Mouse (Mus musculus) kidney, adult 9 months (tissue): ENCODE results near the gene Rpl12.

ENCODE experiments used
- DNase-seq: peaks from one replicate; pipeline ENCODE4 v3.0.0; 2022

The Rpl12 gene

GRCm38 (mm10) chr2:32947454-32947853 lies 13.9 kb upstream of the Rpl12 start:
- DNase-seq = no peak

GRCm38 (mm10) chr2:32954581-32954980 lies 6.8 kb upstream of the Rpl12 start:
- DNase-seq = no peak

- DNase-seq = peak; percentile 37
Measured at GRCm38 (mm10) chr2:32957344-32957743, 4.0 kb upstream of the Rpl12 start.

GRCm38 (mm10) chr2:32960273-32960672 lies 1.1 kb upstream of the Rpl12 start:
- no peak for DNase-seq

- DNase-seq = peak; percentile 35
Measured at GRCm38 (mm10) chr2:32962062-32962874, 909 bp downstream of the Rpl12 start.

DNA sequence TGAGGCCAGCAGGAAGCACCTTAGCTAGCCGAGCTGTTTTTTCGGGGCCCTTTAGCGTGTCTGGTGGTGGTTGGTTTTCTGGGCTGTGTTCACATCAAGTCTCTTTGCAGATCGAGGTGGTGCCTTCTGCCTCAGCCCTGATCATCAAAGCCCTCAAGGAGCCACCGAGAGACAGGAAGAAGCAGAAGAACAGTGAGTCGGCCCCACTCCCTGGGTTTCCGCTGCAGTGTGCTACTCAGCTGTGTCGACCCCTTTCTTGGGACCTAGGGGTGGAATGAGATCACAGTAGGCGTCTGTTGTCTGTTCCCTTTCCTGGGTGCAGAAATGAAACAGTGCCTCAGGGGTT lies 1.5 kb downstream of the Rpl12 start:
- DNase-seq = no peak

- no peak for DNase-seq
Measured at GRCm38 (mm10) chr2:32963544-32963943, 2.2 kb downstream of the Rpl12 start.

DNA sequence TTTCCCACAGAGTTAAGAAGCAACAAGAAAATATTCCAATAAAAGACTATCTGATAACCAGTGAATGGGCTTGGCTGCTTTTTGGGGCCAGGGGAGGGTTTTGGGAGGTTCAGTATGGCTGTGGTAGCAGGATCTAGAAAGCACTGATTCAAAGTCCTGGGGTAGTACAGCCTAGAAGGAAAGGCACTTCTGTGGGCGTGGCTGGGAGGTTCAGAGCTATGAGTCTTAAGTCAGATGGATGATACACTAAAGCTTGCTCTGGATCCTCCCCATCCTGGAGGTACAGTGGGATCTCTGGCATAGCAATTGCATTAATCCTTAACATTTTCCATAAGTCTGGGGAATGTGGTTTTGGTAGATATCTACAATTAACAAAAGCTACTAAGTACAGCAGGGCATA lies 2.6 kb downstream of the Rpl12 start:
- no peak for DNase-seq

DNA sequence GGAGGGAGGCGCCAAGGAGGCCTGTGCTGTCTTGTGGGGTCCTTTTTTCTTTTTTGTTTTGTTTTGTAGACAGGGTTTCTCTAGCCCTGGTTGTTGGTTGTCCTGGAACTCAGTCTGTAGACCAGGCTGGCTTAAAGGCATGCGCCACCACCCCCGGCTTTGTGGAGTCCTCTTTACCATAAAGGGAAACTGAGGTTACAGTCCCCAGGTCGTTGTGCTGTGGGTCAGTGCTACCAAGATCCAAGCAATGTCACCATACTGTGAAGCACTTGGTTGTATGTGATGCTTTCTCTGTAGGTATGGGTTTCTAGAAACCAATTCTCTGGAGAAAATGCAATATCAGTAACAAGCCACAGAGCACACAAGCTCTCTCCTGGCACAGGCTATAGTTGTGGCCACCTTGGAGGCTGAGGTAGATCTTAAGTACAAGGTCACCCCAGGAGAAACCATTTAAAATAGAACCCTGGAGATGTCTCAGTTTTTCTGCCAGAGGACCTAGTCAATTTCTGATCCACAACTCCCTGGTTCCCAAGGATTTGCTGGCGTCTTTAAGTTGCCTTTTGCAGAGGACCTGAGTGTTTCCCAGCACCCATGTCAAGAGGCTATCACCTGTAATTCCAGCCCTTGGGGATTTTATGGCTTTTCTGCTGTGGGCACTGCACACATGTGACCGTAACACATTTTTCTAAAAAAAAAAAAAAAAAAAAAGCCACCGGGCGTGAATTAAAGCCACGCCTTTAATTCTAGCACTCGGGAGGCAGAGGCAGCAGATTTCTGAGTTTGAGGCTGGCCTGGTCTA lies 3.5 kb downstream of the Rpl12 start:
- no peak for DNase-seq

- DNase-seq = no peak
Measured at GRCm38 (mm10) chr2:32965511-32966183, 4.3 kb downstream of the Rpl12 start.

DNA sequence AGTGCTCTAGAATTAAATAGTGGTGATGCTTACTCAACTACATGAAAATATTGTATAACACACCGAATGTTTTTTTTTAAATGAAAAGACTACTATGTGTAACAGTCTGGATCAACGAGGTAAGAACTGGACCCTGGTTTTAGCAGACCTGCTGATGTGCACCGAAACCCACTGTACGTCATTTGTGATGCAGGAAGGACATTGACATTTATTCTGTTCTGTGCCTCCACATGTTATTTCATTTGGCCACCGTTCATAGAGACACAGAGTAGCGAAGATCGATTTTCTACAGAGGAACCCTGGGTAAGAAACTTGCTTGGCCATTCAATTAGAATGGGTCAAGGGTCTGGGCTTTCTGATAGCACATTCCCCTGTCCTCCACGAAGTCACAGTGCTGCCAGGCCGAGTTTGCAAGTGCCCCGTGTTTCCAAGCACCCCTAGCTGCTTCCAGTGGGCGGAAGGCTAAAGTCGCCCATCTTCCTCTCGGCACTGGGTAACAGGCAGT lies 4.9 kb downstream of the Rpl12 start:
- no peak for DNase-seq

GRCm38 (mm10) chr2:32966689-32967631 lies 5.6 kb downstream of the Rpl12 start:
- peak; percentile 91 for DNase-seq

DNA sequence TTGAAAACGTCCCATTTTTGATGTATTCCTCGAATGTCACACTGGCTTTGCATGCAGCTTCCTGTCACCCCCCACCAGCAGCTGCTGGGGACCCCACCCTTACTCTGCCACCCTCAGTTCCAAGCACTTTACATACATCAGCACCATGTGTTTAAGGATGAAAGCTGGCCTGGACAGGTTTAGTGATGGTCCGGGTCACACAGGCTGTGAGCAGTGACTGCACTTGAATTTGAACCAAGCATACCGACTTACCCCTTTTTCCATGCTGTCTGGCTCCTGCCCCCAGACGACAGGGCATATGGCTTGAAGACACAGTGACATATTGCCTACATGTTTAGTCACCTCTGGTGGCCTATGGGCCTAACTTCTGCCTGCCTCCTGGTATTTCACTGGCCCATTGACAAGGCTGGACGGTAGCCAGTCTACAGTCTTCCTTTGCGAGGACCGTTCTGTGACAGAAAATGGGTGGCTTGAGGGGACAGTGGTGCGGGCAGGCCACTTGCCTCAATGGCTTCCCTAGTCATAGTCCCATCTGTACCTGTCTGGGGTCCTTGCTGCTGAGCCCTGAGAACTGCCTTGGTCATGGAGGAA lies 6.8 kb downstream of the Rpl12 start:
- DNase-seq = no peak

- no peak for DNase-seq
Measured at GRCm38 (mm10) chr2:32969326-32969725, 8.0 kb downstream of the Rpl12 start.

- no peak for DNase-seq
Measured at GRCm38 (mm10) chr2:32971235-32971634, 9.9 kb downstream of the Rpl12 start.

DNA sequence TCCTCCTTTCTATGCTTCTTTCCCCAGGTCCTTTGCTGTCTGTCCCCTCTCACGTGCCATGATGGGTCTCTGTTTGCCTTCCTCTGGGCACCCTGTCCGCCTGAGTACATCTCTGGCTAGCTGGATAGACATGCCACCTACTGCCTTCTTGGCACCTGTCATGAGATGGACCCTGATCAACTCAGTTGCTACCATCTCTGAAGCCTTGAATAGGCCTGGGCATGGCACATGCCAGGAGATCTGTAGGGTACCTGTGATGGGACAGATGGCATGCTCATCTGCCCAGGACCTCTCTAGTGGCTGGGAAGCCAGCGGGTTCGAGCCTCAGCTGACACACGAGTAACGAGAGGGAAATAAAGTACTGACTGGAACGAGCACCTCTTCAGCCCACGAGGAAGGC lies 12.9 kb downstream of the Rpl12 start:
- no peak for DNase-seq

DNA sequence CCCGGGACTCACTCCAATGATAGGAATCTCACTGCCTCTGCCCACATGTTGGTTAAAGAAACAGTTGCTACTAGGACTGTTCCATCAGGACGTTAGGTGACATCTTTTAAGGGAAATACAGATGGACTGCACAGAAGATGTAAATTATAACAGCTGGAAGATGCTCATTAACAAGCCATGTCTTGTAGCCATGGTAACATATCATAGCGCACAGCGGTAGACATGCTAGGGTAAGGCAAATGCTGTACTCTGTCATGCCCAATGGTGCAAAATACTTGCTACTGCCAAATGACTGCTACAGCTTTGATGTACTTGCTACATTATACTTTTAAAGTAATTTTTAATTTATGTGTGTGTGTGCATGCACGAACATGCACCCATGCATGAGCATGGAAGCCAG lies 15.8 kb downstream of the Rpl12 start:
- DNase-seq = no peak

GRCm38 (mm10) chr2:32978675-32979074 lies 17.3 kb downstream of the Rpl12 start:
- no peak for DNase-seq

DNA sequence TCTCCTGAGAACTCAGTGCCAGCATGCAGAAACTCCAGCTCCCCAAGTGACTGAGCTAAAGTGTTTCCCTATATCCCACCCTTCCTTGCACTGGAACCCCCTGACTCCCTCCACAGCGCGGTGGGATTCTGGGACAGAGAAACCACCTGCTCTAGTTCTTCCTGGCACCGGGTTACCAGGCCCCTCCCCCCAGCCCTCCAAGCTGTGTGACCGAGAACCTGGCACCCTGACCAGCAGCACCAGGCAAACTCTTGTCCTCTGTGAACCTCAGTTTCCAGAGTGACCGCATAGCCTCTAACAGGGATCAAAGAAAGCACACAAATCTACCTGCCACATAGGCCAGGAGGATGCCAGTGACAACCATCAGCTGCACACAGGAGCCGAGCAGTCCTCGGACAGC lies 18.3 kb downstream of the Rpl12 start:
- no peak for DNase-seq

GRCm38 (mm10) chr2:32981281-32981680 lies 19.9 kb downstream of the Rpl12 start:
- no peak for DNase-seq

GRCm38 (mm10) chr2:32981725-32982271 lies 20.4 kb downstream of the Rpl12 start, which contains the start of gene Slc2a8:
Gene Slc2a8 (minus strand): TSS chr2:32982083.
- peak; percentile 95 for DNase-seq

- no peak for DNase-seq
Measured at GRCm38 (mm10) chr2:32982700-32983099, 21.3 kb downstream of the Rpl12 start.
